Mouse (Mus musculus) hindbrain, embryonic 10.5 days (tissue): ENCODE data around the gene Sox18. TPM values are rescaled to one million over a fixed set of nuclear protein-coding genes. Genes with fewer than 3 reads are reported as not detected.
A peak's percentile ranks its signal among the peaks of the same experiment; 100 is the strongest.

Experiments used
- DNase-seq: peaks from one replicate; pipeline ENCODE4 v3.0.0-alpha.2; 2017; ENCODE audit warnings: low spot score
- H3K27ac ChIP-seq: fragments of 300-500 bp; sonication (generic); 2 replicates; pipeline ENCODE4 v1.5.1; 2016; ENCODE audit warnings: mild to moderate bottlenecking, moderate library complexity
- H3K27me3 ChIP-seq: fragments of 300-500 bp; sonication (generic); 2 replicates; pipeline ENCODE4 v1.6.1; 2016; ENCODE audit warnings: mild to moderate bottlenecking; ENCODE audit not compliant: poor library complexity, insufficient read depth, severe bottlenecking
- H3K36me3 ChIP-seq: fragments of 300-500 bp; sonication (generic); 2 replicates; pipeline ENCODE4 v1.6.1; 2016; ENCODE audit warnings: mild to moderate bottlenecking, moderate library complexity
- H3K4me1 ChIP-seq: fragments of 300-500 bp; sonication (generic); replicated peaks from 2 replicates; pipeline ENCODE4 v1.6.1; 2016; ENCODE audit warnings: mild to moderate bottlenecking
- H3K4me3 ChIP-seq: fragments of 300-500 bp; sonication (generic); 2 replicates; pipeline ENCODE4 v1.5.1; 2016; ENCODE audit warnings: mild to moderate bottlenecking, moderate library complexity
- H3K9me3 ChIP-seq: fragments of 300-500 bp; sonication (generic); 2 replicates; pipeline ENCODE4 v1.6.1; 2016; ENCODE audit warnings: mild to moderate bottlenecking, moderate library complexity
- WGBS: fragments of 180-500 bp; shearing (Covaris S2); methylation state at CpG from one replicate; pipeline ENCODE4 v1.1.7; 2016; 5-methylcytosine and 5-hydroxymethylcytosine counted together
- polyA plus RNA-seq: library from polyadenylated mRNA; unstranded; fragments of >200 nt; fragmentation: Nextera tagmentation; extraction: Ambion mirVana; gene quantifications from 2 replicates; pipeline ENCODE4 v1.2.1, GENCODE M21; 2016

The Sox18 gene
- polyA plus RNA-seq, 1 experiment from 2014 or later, result 21.4 TPM

DNA sequence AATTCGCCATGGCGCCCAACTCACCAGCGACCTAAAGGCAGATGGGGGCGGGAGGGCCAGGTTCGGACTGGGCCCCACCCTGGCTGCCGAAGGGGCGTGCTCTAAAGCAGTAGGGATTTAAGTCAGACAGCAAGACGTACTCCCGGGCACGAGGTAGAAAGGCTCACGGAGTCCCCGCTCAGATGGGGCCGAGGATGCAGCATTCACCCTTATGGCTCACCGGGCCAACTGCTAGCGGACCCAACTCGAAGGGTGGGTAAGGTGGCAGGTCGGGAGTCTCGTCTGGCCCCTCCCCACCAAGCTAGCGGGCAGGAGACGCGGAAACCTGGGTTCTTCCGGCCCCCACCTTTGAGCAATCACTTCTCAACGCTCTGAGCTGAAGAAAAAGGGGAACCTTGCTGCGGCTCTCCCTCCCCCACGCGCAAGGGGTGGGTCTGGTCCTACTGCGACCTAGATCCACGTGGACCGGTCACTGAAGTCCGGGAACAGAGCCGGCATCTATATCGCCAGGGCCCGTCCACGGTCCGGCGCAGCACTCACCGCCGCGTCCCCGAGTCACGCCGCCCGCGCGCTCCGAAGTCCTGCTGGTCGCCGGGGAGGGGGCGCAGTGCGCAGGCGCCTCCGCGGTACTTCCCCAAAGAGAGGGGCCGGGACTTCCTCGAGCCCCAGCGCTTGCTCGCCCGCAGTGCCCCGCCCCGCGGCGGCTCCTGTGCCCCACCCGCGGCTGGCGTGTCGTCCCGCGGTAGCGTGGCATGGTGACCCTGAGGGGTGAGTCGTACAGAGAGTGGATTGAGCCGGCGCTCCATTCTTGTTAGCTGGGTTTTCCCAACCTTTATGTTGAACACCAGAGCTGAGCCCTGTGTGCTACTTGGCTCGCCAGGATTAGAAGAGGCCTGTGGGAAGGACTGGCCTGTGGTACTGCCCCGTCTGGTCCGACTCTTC lies 22.2 kb upstream of the Sox18 start, which contains the start of gene Rgs19:
Gene Rgs19 (minus strand): TSS at position 639 of the 942 bp plus-strand sequence.
- H3K9me3 ChIP-seq, result no peaks in the 10 kb centered on the region
- peaks cover 27% of the 10 kb centered on the region for H3K27me3 ChIP-seq
- under 1% methylated on average over 69 of the region's 75 CpGs for WGBS
- H3K36me3 ChIP-seq, result peaks cover 25% of the 10 kb centered on the region
- peak within 1 kb of the TSS; percentile 93 for H3K27ac ChIP-seq
- peak; percentile 83 for DNase-seq
- peak within 1 kb of the TSS; percentile 82 for H3K4me3 ChIP-seq
- peaks cover 23% of the 10 kb centered on the region for H3K4me1 ChIP-seq

DNA sequence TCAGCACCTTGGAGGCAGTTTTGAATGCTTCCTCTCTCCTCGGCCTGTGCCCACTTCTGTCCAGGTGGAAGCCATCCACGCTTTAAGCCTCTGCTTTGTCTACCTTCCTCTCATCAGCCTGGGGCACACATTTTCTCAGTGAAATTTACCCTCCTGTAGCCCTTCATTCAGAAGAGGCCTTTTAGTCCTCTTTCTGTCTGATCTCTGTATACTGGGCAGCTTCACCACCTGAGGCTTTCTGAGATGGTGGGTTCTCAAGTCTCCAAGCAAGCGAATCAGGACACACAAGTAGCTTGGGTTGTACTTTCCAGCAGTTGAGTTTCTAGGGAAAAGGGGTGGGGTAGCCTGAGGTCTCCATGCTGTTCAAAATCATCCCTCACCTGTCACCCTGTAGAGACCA lies 20.9 kb upstream of the Sox18 start:
- peak overlapping the region; percentile 82 for H3K4me3 ChIP-seq
- 91% methylated on average over 3 of the region's 3 CpGs for WGBS

DNA sequence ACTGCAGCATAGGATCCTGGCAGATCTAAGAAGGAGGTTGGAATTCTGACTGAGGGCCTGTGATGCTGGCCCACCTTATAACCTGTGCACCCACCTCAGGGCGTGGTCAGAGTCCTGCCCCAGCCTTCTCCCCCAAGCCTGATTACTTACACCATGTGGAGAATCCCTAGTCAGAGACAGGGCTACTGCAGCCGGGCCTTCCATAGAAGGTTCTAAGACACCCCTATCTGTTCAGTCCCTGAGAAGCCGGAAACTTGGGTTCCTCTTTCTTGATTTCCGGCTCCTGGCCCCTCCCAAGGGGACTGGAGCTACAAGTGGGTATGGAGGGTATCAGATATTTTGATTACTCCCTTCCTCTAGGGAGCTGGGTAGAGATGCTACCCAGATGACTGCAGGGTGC lies 20.1 kb upstream of the Sox18 start:
- no peak overlapping the region for H3K4me3 ChIP-seq

More for the DNA sequence above, 20.9 kb upstream of the Sox18 start:
- Histone ChIP-seq H3K9me3 (no peaks in the 10 kb centered on the region), H3K4me1 (peaks cover 23% of the 10 kb centered on the region), H3K36me3 (peaks cover 38% of the 10 kb centered on the region), H3K27ac (no peak overlapping the region), H3K27me3 (peaks cover 25% of the 10 kb centered on the region)
- no peak for DNase-seq

DNA sequence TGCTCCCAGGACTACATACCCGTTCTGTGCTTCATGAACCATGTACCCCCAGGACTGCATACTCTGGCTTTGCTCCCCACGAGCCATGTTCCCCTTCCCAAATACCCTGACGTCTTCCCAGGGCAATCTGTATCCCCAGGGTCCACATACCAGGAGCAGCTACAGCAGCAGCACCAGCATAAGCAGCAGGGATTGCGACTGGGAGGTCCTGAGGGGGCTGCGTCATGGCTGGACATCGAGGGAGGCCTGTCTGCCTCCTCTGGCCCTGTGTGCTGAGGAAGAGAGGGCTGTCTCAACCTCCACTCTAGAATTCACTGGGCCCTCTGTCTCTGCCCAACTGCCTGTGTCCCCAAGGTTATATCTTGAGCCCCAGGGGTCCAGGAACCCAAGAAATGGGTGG lies 19.6 kb upstream of the Sox18 start:
- Histone ChIP-seq H3K9me3 (no peaks in the 10 kb centered on the region), H3K27ac (no peak overlapping the region), H3K27me3 (peaks cover 13% of the 10 kb centered on the region), H3K4me1 (peaks cover 23% of the 10 kb centered on the region), H3K4me3 (no peak overlapping the region), H3K36me3 (peaks cover 50% of the 10 kb centered on the region)
- whole genome bisulfite sequencing, result 89% methylated on average over 6 of the region's 6 CpGs
- DNase-seq, result no peak

More for the DNA sequence above, 20.1 kb upstream of the Sox18 start:
- whole genome bisulfite sequencing, result 86% methylated on average over 4 of the region's 4 CpGs
- Histone ChIP-seq H3K27ac (no peak overlapping the region), H3K9me3 (no peaks in the 10 kb centered on the region), H3K4me1 (peaks cover 23% of the 10 kb centered on the region), H3K36me3 (peaks cover 45% of the 10 kb centered on the region), H3K27me3 (peaks cover 18% of the 10 kb centered on the region)
- no peak for DNase-seq

- WGBS, result 92% methylated on average over 10 of the region's 10 CpGs
- no peaks in the 10 kb centered on the region for H3K9me3 ChIP-seq
- 0 out of 2 replicates have a peak, but pooled peaks cover under 1% of the 10 kb centered on the region for H3K27me3 ChIP-seq
- H3K4me1 ChIP-seq, result peaks cover 23% of the 10 kb centered on the region
- H3K36me3 ChIP-seq, result peaks cover 62% of the 10 kb centered on the region
- H3K27ac ChIP-seq, result no peak overlapping the region
- DNase-seq, result no peak
- no peak overlapping the region for H3K4me3 ChIP-seq
These were observed 18.2 kb upstream of the Sox18 start for GRCm38 (mm10) chr2:181689466-181690160.

GRCm38 (mm10) chr2:181687586-181687985 lies 16.1 kb upstream of the Sox18 start:
- DNase-seq, result peak; percentile 1
- H3K36me3 ChIP-seq, result peaks cover 64% of the 10 kb centered on the region
- 94% methylated on average over 8 of the region's 8 CpGs for WGBS
- no peaks in the 10 kb centered on the region for H3K9me3 ChIP-seq
- H3K27me3 ChIP-seq, result no peaks in the 10 kb centered on the region
- no peak overlapping the region for H3K4me3 ChIP-seq
- no peak overlapping the region for H3K27ac ChIP-seq
- H3K4me1 ChIP-seq, result peaks cover 5% of the 10 kb centered on the region

GRCm38 (mm10) chr2:181685686-181686085 lies 14.2 kb upstream of the Sox18 start:
- Histone ChIP-seq H3K27ac (no peak overlapping the region), H3K4me1 (peaks cover 7% of the 10 kb centered on the region), H3K27me3 (0 out of 2 replicates have a peak, but pooled peaks cover 5% of the 10 kb centered on the region), H3K9me3 (no peaks in the 10 kb centered on the region), H3K4me3 (no peak overlapping the region), H3K36me3 (peaks cover 60% of the 10 kb centered on the region)
- WGBS, result 97% methylated on average over 4 of the region's 4 CpGs
- DNase-seq, result no peak

DNA sequence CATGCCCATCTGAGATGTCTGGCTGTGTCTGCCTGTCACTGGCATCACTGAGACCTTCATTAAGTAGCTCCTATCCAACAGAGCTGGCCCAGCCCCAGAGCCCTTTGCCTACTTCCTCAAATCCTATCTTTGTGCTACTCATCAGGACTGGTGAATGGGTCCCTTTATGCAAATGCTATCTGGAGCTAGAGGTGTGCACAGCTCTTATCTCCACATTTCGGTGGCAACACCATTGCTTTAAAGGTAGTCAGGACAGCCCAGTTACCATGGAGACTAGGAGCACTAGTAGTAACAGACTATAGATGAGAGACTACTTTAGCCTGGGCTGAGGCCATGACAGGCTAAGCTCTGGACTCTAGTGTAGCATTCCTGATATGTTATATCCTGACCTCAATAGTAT lies 13.3 kb upstream of the Sox18 start:
- Histone ChIP-seq H3K27me3 (0 out of 2 replicates have a peak, but pooled peaks cover 6% of the 10 kb centered on the region), H3K4me1 (peaks cover 15% of the 10 kb centered on the region), H3K4me3 (no peak overlapping the region), H3K36me3 (peaks cover 51% of the 10 kb centered on the region), H3K9me3 (no peaks in the 10 kb centered on the region), H3K27ac (no peak overlapping the region)
- no peak for DNase-seq
- WGBS, result 88% methylated on average over 1 of the region's 1 CpGs

DNA sequence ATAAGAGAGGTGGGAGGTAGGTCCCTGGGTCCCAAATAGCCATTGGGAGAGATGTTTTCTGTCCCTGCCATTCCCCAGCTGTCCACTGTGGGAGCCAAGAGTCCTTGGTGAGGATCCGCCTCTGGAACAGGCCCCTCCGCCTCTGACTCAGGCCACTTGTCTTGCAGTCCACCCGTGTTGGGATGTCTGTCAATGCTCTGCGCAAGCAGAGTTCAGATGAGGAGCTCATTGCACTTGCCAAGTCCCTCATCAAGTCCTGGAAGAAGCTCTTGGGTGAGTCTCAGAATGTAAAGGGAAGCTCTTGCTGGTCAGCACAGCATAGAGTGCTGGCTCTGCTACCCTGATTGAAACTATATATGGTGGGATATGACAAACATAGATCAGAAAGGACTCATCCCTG lies 11.9 kb upstream of the Sox18 start:
- Histone ChIP-seq H3K27ac (no peak overlapping the region), H3K36me3 (peaks cover 37% of the 10 kb centered on the region), H3K4me3 (no peak overlapping the region), H3K27me3 (0 out of 2 replicates have a peak, but pooled peaks cover 6% of the 10 kb centered on the region), H3K9me3 (no peaks in the 10 kb centered on the region), H3K4me1 (peaks cover 24% of the 10 kb centered on the region)
- no peak for DNase-seq
- 63% methylated on average over 4 of the region's 4 CpGs for WGBS

GRCm38 (mm10) chr2:181681978-181682377 lies 10.5 kb upstream of the Sox18 start:
- WGBS, result 97% methylated on average over 1 of the region's 1 CpGs
- DNase-seq, result no peak

GRCm38 (mm10) chr2:181680716-181681117 lies 9.3 kb upstream of the Sox18 start:
- no peak for DNase-seq
- no peaks in the 10 kb centered on the region for H3K9me3 ChIP-seq

More at GRCm38 (mm10) chr2:181681978-181682377, 10.5 kb upstream of the Sox18 start:
- no peaks in the 10 kb centered on the region for H3K9me3 ChIP-seq
- H3K27ac ChIP-seq, result no peak overlapping the region
- peaks cover 23% of the 10 kb centered on the region for H3K36me3 ChIP-seq
- H3K27me3 ChIP-seq, result 0 out of 2 replicates have a peak, but pooled peaks cover 6% of the 10 kb centered on the region
- peaks cover 29% of the 10 kb centered on the region for H3K4me1 ChIP-seq
- no peak overlapping the region for H3K4me3 ChIP-seq

DNA sequence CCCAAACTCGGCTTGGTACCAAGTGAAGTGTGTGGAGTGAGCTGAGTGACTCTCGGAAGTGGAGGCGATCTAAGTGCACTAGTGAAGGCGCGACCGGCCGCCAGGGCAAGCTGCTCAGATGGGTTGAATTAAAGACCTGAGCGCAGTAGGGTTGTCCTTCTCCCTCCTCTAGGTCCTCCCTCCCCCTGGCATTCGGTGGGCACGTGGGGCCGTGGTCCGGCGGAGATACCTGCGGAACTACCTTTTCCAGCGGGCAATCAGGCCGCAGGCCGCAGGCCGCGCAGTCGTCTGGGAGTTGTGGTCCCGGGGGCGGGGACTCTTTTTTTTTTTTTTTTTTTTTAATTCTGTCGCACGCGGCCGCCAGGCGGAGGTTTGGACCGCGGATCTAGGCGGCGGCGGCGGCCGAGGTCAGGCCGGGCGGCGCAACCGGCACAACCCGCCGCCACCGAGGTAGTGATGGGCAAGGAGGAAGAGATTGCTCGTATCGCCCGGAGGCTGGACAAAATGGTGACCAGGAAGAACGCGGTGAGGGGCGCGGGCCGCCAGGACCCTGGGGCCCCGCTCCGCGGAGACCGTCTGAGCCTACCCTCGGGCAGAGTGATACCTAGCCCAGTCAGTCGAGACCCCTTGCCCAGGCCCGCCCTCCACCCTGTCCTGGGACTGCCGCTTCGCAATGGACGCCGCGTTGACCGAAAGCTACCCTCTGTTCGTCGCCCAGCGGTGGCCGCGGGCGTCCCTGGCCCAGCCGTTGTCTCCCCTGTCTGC lies 8.7 kb upstream of the Sox18 start, which contains the start of gene Tcea2:
Gene Tcea2 (plus strand): TSS at position 360 of the 765 bp plus-strand sequence.
- peak; percentile 82 for DNase-seq
- H3K4me1 ChIP-seq, result peaks cover 47% of the 10 kb centered on the region
- H3K9me3 ChIP-seq, result no peaks in the 10 kb centered on the region
- H3K27ac ChIP-seq, result peak within 1 kb of the TSS; percentile 91
- WGBS, result under 1% methylated on average over 69 of the region's 69 CpGs
- 0 out of 2 replicates have a peak, but pooled peaks cover 8% of the 10 kb centered on the region for H3K36me3 ChIP-seq
- H3K4me3 ChIP-seq, result peak within 1 kb of the TSS; percentile 65
- 0 out of 2 replicates have a peak, but pooled peaks cover 6% of the 10 kb centered on the region for H3K27me3 ChIP-seq

More at GRCm38 (mm10) chr2:181680716-181681117, 9.3 kb upstream of the Sox18 start:
- peaks cover 41% of the 10 kb centered on the region for H3K4me1 ChIP-seq
- H3K4me3 ChIP-seq, result peak overlapping the region; percentile 65
- peak overlapping the region; percentile 91 for H3K27ac ChIP-seq
- 23% methylated on average over 7 of the region's 7 CpGs for WGBS
- peaks cover 11% of the 10 kb centered on the region for H3K36me3 ChIP-seq
- 0 out of 2 replicates have a peak, but pooled peaks cover 6% of the 10 kb centered on the region for H3K27me3 ChIP-seq
